19 mouse cellular contexts compared by ENCODE assay signal in genomic region chr1:90901246-90901645, GRCm38 (mm10). TPM values are rescaled to one million over a fixed set of nuclear protein-coding genes. Genes with fewer than 3 reads are reported as not detected.
"Had no signal": no experiment of that assay in that cellular context is flagged by ENCODE, and none has a peak within 500 bp of the region (broad histone marks: within the 10 kb centered on the region; RNA-seq: fewer than 3 reads in every experiment).

No protein-coding gene starts in this region.

- H3K27ac ChIP-seq: limb, embryonic 12.5 days; liver, embryonic 15.5 days; lung, embryonic 15.5 days; neural tube, embryonic 12.5 days had no signal

- H3K36me3 ChIP-seq: limb, embryonic 12.5 days; liver, embryonic 15.5 days; lung, embryonic 15.5 days; neural tube, embryonic 12.5 days had no signal

- H3K27me3 ChIP-seq: limb, embryonic 12.5 days; liver, embryonic 15.5 days; lung, embryonic 15.5 days; neural tube, embryonic 12.5 days had no signal

- H3K9me3 ChIP-seq: limb, embryonic 12.5 days; liver, embryonic 15.5 days; lung, embryonic 15.5 days; neural tube, embryonic 12.5 days had no signal

- H3K9ac ChIP-seq: limb, embryonic 12.5 days; liver, embryonic 15.5 days; lung, embryonic 15.5 days; neural tube, embryonic 12.5 days had no signal

- H3K4me2 ChIP-seq: limb, embryonic 12.5 days; liver, embryonic 11.5 days; liver, embryonic 15.5 days; lung, embryonic 15.5 days; neural tube, embryonic 12.5 days had no signal

- H3K4me1 ChIP-seq: liver, embryonic 15.5 days had no signal

- DNase-seq: kidney, postnatal 25 days; layer of hippocampus, adult 9-11 months; layer of hippocampus, postnatal 36 days; midbrain, embryonic 14.5 days; thymus, adult 18-20 months; thymus, postnatal 14 days had no signal

- H3K4me3 ChIP-seq: limb, embryonic 12.5 days; liver, embryonic 15.5 days; lung, embryonic 15.5 days; neural tube, embryonic 12.5 days had no signal

RNA-seq across cellular contexts. Expression of gene Mlph, which starts 13.6 kb away (rescaled TPM):
- total RNA-seq: monocyte, adult 5-6 weeks; neutrophil, adult 5-6 weeks had no signal
- polyA plus RNA-seq: liver, embryonic 11.5 days; liver, embryonic 15.5 days had no signal

RNA-seq across cellular contexts. Expression of gene Prlh, which starts 51.7 kb away (rescaled TPM):
- total RNA-seq: layer of hippocampus, adult 18-20 months; layer of hippocampus, postnatal 36 days; left cerebral cortex, adult 8-10 months; left cerebral cortex, postnatal 25 days; monocyte, adult 5-6 weeks; neutrophil, adult 5-6 weeks had no signal
- polyA plus RNA-seq: kidney, embryonic 16.5 days; limb, embryonic 12.5 days; liver, embryonic 11.5 days; liver, embryonic 15.5 days; lung, embryonic 15.5 days; midbrain, embryonic 14.5 days; neural tube, embryonic 12.5 days; stomach, embryonic 14.5 days; urinary bladder, adult 2 months had no signal

RNA-seq across cellular contexts. Expression of gene Col6a3, which starts 57.5 kb away (rescaled TPM):
- total RNA-seq: monocyte, adult 5-6 weeks; neutrophil, adult 5-6 weeks had no signal
